Mouse (Mus musculus) hindbrain, embryonic 11.5 days (tissue): Measurements from ENCODE around the gene Kctd17. TPM values are rescaled to one million over a fixed set of nuclear protein-coding genes. Genes with fewer than 3 reads are reported as not detected.

Experiments
- ATAC-seq: fragments of 200-750 bp; cut with Nextera tagmentation; 2 replicates; pipeline ENCODE4 v1.8.0; 2017; ENCODE audit warnings: mild to moderate bottlenecking, moderate TSS enrichment, moderate library complexity; ENCODE audit not compliant: low FRiP score
- DNase-seq: peaks from one replicate; pipeline ENCODE4 v3.0.0-alpha.2; 2015; ENCODE audit warnings: low spot score
- H3K27ac ChIP-seq: fragments of 300-500 bp; sonication (generic); 2 replicates; pipeline ENCODE4 v1.5.1; 2014; ENCODE audit warnings: mild to moderate bottlenecking, low read depth, low read length
- H3K27me3 ChIP-seq: fragments of 300-500 bp; sonication (generic); 2 replicates; pipeline ENCODE4 v1.6.1; 2014; ENCODE audit warnings: mild to moderate bottlenecking, low read length, moderate library complexity, mixed read lengths; ENCODE audit not compliant: control insufficient read depth, insufficient read depth
- H3K36me3 ChIP-seq: fragments of 300-500 bp; sonication (generic); 2 replicates; pipeline ENCODE4 v1.6.1; 2014; ENCODE audit warnings: mild to moderate bottlenecking, low read length, moderate library complexity, mixed read lengths; ENCODE audit not compliant: control insufficient read depth, insufficient read depth
- H3K4me1 ChIP-seq: fragments of 300-500 bp; sonication (generic); replicated peaks from 2 replicates; pipeline ENCODE4 v1.6.1; 2014; ENCODE audit warnings: low read length, mixed read lengths; ENCODE audit not compliant: control insufficient read depth, insufficient read depth
- H3K4me2 ChIP-seq: fragments of 300-500 bp; sonication (generic); replicated peaks from 2 replicates; pipeline ENCODE4 v1.6.1; 2014; ENCODE audit warnings: mild to moderate bottlenecking, low read depth, low read length
- H3K4me3 ChIP-seq: fragments of 300-500 bp; sonication (generic); 2 replicates; pipeline ENCODE4 v1.5.1; 2014; ENCODE audit warnings: low read depth, low read length
- H3K9ac ChIP-seq: fragments of 300-500 bp; sonication (generic); 2 replicates; pipeline ENCODE4 v1.6.1; 2014; ENCODE audit warnings: low read depth, low read length
- H3K9me3 ChIP-seq: fragments of 300-500 bp; sonication (generic); 2 replicates; pipeline ENCODE4 v1.6.1; 2016; ENCODE audit warnings: low read length; ENCODE audit not compliant: control insufficient read depth
- WGBS: fragments of 180-500 bp; shearing (Covaris S2); extraction: QIAGEN DNeasy Blood & Tissue Kit; methylation state at CpG from one replicate; pipeline ENCODE4 v1.1.7; 2014; 5-methylcytosine and 5-hydroxymethylcytosine counted together
- polyA plus RNA-seq: library from polyadenylated mRNA; unstranded; fragments of >200 nt; fragmentation: Nextera tagmentation; extraction: Ambion mirVana; gene quantifications from 2 replicates; pipeline ENCODE4 v1.2.1, GENCODE M21; 2014

Gene Kctd17
- polyA plus RNA-seq, 1 experiment from 2014 or later: 65.8 TPM

GRCm38 (mm10) chr15:78406293-78406934 lies 21.9 kb upstream of the Kctd17 start, which contains the start of gene Mpst:
Gene Mpst (plus strand): TSS chr15:78406416.
- H3K9ac ChIP-seq: peak within 1 kb of the TSS; percentile 57

GRCm38 (mm10) chr15:78409570-78410052 lies 18.8 kb upstream of the Kctd17 start:
- H3K4me1 ChIP-seq: peaks cover 9% of the 10 kb centered on the region; the same call in 1 of the 2 replicates
- H3K27me3 ChIP-seq: peaks cover 20% of the 10 kb centered on the region
- no peaks in the 10 kb centered on the region for H3K36me3 ChIP-seq
- peak overlapping the region; percentile 42; the same call in 1 of the 2 replicates for H3K9ac ChIP-seq
- H3K27ac ChIP-seq: no peak overlapping the region
- DNase-seq (peak; percentile 30), ATAC-seq (no peak)
- WGBS: 7% methylated on average over 12 of the region's 12 CpGs
- peak overlapping the region; percentile 47 for H3K4me2 ChIP-seq
- peak overlapping the region; percentile 22 for H3K4me3 ChIP-seq
- no peaks in the 10 kb centered on the region for H3K9me3 ChIP-seq

More at GRCm38 (mm10) chr15:78406293-78406934, 21.9 kb upstream of the Kctd17 start, which contains the start of gene Mpst:
- Histone ChIP-seq H3K27me3 (peaks cover 20% of the 10 kb centered on the region), H3K4me3 (peak within 1 kb of the TSS; percentile 51), H3K36me3 (no peaks in the 10 kb centered on the region), H3K27ac (peak within 1 kb of the TSS; percentile 85), H3K4me2 (peak within 1 kb of the TSS; percentile 90), H3K4me1 (peaks cover 9% of the 10 kb centered on the region; the same call in 1 of the 2 replicates), H3K9me3 (no peaks in the 10 kb centered on the region)
- WGBS: under 1% methylated on average over 39 of the region's 40 CpGs
- ATAC-seq (peak; percentile 88), DNase-seq (peak; percentile 86)

- Histone ChIP-seq H3K4me2 (no peak overlapping the region), H3K36me3 (no peaks in the 10 kb centered on the region), H3K4me3 (no peak overlapping the region), H3K9ac (no peak overlapping the region), H3K27me3 (peaks cover 20% of the 10 kb centered on the region), H3K4me1 (peaks cover 3% of the 10 kb centered on the region; the same call in 1 of the 2 replicates), H3K9me3 (no peaks in the 10 kb centered on the region), H3K27ac (no peak overlapping the region)
- no peak for ATAC-seq
- no peak for DNase-seq
- WGBS: 88% methylated on average over 14 of the region's 14 CpGs
These were observed 15.2 kb upstream of the Kctd17 start for GRCm38 (mm10) chr15:78413083-78413718.

- H3K9me3 ChIP-seq: no peaks in the 10 kb centered on the region
- H3K4me1 ChIP-seq: peaks cover 3% of the 10 kb centered on the region; the same call in 1 of the 2 replicates
- peaks cover 16% of the 10 kb centered on the region for H3K27me3 ChIP-seq
- no peak for ATAC-seq
- H3K27ac ChIP-seq: no peak overlapping the region
- no peak for DNase-seq
- H3K4me3 ChIP-seq: no peak overlapping the region
- H3K4me2 ChIP-seq: no peak overlapping the region
- 50% methylated on average over 1 of the region's 1 CpGs for WGBS
- H3K9ac ChIP-seq: no peak overlapping the region
- no peaks in the 10 kb centered on the region for H3K36me3 ChIP-seq
These were observed 14.6 kb upstream of the Kctd17 start for GRCm38 (mm10) chr15:78413719-78414117.

GRCm38 (mm10) chr15:78414157-78414556 lies 14.2 kb upstream of the Kctd17 start:
- H3K4me3 ChIP-seq: no peak overlapping the region
- no peak overlapping the region for H3K9ac ChIP-seq
- no peaks in the 10 kb centered on the region for H3K36me3 ChIP-seq
- peaks cover 11% of the 10 kb centered on the region for H3K27me3 ChIP-seq
- no peak for DNase-seq
- H3K27ac ChIP-seq: no peak overlapping the region
- no peaks in the 10 kb centered on the region for H3K9me3 ChIP-seq
- ATAC-seq: no peak
- peaks cover 3% of the 10 kb centered on the region; the same call in 1 of the 2 replicates for H3K4me1 ChIP-seq
- WGBS: 90% methylated on average over 8 of the region's 8 CpGs
- H3K4me2 ChIP-seq: no peak overlapping the region

- DNase-seq (no peak), ATAC-seq (no peak)
- Histone ChIP-seq H3K4me1 (no peaks in the 10 kb centered on the region), H3K9me3 (no peaks in the 10 kb centered on the region), H3K9ac (no peak overlapping the region), H3K27me3 (no peaks in the 10 kb centered on the region), H3K4me3 (no peak overlapping the region), H3K27ac (no peak overlapping the region), H3K36me3 (no peaks in the 10 kb centered on the region), H3K4me2 (no peak overlapping the region)
- WGBS: 18% methylated on average over 4 of the region's 4 CpGs
These were observed 11.4 kb upstream of the Kctd17 start for GRCm38 (mm10) chr15:78416937-78417336.

GRCm38 (mm10) chr15:78420395-78420794 lies 8.0 kb upstream of the Kctd17 start:
- 85% methylated on average over 13 of the region's 13 CpGs for WGBS

GRCm38 (mm10) chr15:78422046-78422956 lies 6.1 kb upstream of the Kctd17 start:
- no peak overlapping the region for H3K9ac ChIP-seq
- no peak overlapping the region for H3K4me2 ChIP-seq
- H3K9me3 ChIP-seq: no peaks in the 10 kb centered on the region
- ATAC-seq: no peak
- no peak overlapping the region for H3K4me3 ChIP-seq
- no peaks in the 10 kb centered on the region for H3K36me3 ChIP-seq
- 18% methylated on average over 16 of the region's 16 CpGs for WGBS
- no peaks in the 10 kb centered on the region for H3K4me1 ChIP-seq
- no peaks in the 10 kb centered on the region for H3K27me3 ChIP-seq
- peak; percentile 92 for DNase-seq
- no peak overlapping the region for H3K27ac ChIP-seq

More at GRCm38 (mm10) chr15:78420395-78420794, 8.0 kb upstream of the Kctd17 start:
- ATAC-seq: no peak
- no peak overlapping the region for H3K4me3 ChIP-seq
- no peaks in the 10 kb centered on the region for H3K27me3 ChIP-seq
- no peaks in the 10 kb centered on the region for H3K36me3 ChIP-seq
- no peak overlapping the region for H3K9ac ChIP-seq
- H3K4me1 ChIP-seq: no peaks in the 10 kb centered on the region
- H3K9me3 ChIP-seq: no peaks in the 10 kb centered on the region
- DNase-seq: no peak
- H3K27ac ChIP-seq: no peak overlapping the region
- no peak overlapping the region for H3K4me2 ChIP-seq
